Mouse (Mus musculus) CH12.LX (cell line): ENCODE measurements at regions not wholly inside any gene's neighbourhood (a gene's known extent, or its start where the extent isn't known, plus 50 kb on each side); places are given as distances from the start of the nearest gene placed in this dataset.

Source experiments
- CHD1 ChIP-seq: IDR thresholded peaks from 2 replicates; pipeline ENCODE4 v1.6.1; 2012; ENCODE audit warnings: low read depth, low read length, improper control_type of control experiment, inconsistent platforms
- CTCF ChIP-seq, 2 experiments: IDR thresholded peaks in 1 of 2; conservative IDR thresholded peaks in 1 of 2; 2 replicates each; pipeline ENCODE4 v1.5.1; 2011 to 2012; ENCODE audit warnings: low read depth in 2 of 2, low read length in 2 of 2, improper control_type of control experiment in 1 of 2, inconsistent platforms in 1 of 2, mild to moderate bottlenecking in 1 of 2, moderate library complexity in 1 of 2
- IRF4 ChIP-seq: IDR thresholded peaks from 2 replicates; pipeline ENCODE4 v1.6.1; 2014; ENCODE audit warnings: low read depth, mild to moderate bottlenecking, inconsistent platforms, low read length, improper control_type of control experiment
- ZKSCAN1 ChIP-seq: IDR thresholded peaks from 2 replicates; pipeline ENCODE4 v1.6.1; 2012; ENCODE audit warnings: low read depth, inconsistent platforms, low read length, improper control_type of control experiment, borderline replicate concordance

DNA sequence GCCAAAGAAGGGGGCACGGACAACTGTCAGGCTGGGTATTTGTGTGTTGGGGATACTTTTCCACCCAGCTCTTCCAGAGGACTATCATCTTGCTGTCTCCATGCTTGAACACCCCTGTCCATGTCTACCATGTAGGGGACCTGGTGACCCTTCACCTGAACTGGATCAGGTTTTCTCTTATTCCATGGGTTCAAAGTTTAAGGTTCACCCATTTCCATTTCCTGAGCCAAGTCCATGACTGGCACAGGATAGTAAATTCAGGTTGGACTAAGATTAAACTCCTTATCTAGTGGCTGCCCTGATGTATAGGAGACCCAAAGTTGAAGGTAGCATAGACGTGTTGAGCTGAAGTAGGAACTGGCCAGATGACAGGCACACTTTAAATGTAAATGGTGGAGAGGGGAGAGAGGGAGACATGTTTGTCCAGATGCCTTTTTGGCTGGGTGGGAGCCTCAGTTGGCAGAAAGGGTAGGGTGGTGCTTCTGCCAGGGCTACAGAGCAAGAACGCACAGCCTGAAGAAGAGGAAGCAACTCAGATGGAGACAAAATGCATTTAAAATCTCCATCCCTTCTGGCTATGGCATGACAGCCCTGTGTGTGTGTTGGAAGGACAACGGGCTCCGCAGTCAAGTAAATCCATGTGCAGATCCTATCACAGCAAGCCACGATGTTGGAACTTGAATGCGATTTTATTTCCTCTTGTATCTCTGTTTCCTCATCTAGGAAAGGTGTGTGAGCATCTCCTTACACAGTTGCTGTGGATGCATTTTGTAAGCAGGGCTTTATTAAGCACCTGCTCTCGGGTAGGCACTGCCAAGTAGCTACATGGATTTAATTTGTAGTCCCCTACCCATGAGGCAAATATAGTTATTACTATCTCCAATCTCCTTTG, 192.4 kb downstream of the Plpp3 start:
- TF ChIP-seq ZKSCAN1 (no peak), IRF4 (no peak), CHD1 (no peak), CTCF (conservative IDR thresholded peaks at IDR 0.05 in 1 of 2, IDR thresholded peaks at IDR 0.05 in 1 of 2; ENCODE audit: low read depth in 2 of 2, low read length in 2 of 2) (no peak)
